Mouse (Mus musculus): ENCODE data around the gene Tbxa2r.

The Tbxa2r gene

DNA sequence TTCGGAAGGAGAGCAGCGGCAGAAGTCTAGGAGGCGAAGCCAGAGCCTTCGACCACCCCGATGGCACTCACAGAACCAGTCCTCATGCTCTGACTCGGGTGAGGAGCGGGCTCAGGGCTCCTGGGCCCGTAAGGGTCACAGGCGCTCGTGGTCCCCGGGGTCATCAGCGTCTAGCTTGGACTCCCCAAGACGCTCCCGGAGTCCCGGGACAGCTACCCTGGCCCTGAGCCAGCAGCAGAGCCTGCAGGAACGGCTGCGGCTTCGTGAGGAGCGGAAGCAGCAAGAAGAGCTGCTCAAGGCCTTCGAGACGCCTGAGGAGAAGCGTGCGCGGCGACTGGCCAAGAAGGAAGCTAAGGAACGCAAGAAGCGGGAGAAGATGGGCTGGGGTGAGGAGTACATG lies 6.1 kb upstream of the Tbxa2r start:
- DNase-seq, result peak; percentile 76

DNA sequence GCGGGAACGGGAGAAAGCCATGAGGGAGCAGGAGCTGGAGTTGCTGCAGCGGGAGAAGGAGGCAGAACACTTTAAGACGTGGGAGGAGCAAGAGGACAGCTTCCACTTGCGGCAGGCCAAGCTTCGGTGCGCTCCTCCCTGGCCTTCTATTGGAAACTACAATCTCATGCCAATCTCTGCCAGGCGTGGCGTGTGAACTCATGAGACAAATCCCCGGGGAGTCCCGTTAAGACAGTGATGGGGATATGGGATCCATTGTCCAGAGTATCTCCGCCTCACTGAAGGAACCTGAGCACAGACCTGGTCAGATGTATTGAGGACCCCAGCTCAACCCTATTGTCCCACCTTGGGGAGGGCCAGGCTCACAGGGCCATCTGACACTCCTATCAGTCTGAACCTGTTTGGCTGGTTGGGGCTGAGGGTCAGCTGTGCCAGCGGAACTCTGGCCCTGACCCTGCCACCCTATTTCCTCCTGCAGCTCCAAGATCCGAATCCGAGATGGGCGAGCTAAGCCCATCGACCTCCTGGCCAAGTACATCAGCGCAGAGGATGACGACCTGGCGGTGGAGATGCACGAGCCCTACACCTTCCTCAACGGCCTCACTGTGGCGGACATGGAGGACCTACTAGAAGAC lies 5.3 kb upstream of the Tbxa2r start:
- peak; percentile 56 for DNase-seq

DNA sequence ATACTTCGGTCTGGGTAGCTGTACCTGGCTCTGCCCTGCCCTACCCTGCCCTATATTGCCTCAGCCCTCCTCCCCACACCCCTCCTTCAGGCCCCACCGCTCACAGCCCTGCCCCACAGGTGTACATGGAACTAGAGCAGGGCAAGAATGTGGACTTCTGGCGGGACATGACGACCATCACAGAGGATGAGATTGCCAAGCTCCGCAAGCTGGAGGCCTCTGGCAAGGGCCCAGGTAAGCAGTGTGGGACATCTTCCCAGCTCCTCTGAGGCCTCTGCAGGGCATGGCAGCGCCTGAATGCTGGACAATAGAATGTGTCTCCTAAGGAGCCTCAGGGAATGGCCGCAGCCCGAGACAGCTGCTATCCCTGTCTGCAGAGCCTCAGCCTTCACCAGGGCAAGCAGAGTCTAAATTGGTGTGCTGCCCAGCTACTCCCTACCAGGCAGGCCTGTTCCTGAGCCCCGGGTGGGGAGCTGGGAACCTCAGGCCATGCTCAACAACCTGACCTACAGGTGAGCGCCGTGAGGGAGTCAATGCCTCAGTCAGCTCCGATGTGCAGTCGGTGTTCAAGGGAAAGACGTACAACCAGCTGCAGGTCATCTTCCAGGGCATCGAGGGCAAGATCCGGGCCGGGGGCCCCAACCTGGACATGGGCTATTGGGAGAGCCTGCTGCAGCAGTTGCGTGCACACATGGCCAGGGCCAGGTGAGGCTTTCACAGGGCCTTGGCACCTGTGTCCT lies 4.6 kb upstream of the Tbxa2r start:
- DNase-seq, result no peak

DNA sequence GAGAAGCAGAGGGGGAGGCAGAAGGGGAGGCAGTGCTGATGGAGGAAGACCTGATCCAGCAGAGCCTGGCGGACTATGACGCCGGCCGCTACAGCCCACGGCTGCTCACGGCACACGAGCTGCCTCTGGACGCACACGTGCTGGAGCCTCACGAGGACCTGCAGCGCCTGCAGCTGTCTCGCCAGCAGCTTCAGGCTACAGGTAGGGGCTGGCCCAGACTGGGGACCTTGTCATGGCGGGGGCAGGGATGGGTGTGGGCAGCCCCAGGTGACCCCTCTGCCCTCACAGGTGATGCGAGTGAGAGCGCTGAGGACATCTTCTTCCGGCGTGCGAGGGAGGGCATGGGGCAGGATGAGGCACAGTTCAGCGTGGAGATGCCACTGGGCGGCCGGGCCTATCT lies 3.4 kb upstream of the Tbxa2r start:
- no peak for DNase-seq

DNA sequence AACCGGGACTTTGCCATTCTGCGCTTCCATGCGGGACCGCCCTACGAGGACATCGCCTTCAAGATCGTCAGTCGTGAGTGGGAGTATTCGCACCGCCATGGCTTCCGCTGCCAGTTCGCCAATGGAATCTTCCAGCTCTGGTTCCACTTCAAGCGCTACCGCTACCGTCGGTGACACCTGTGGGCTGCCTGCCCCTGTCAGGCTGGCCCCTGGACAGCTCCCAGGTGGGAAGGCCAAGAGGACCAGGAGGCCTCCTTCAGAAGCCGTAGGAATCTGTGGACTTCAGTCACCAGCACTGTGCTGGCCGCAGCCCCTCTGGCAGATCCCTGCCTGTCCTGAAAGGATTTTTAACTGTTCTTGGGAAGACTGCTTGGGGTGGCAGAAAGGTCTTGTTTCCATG lies 2.8 kb upstream of the Tbxa2r start:
- DNase-seq, result no peak

DNA sequence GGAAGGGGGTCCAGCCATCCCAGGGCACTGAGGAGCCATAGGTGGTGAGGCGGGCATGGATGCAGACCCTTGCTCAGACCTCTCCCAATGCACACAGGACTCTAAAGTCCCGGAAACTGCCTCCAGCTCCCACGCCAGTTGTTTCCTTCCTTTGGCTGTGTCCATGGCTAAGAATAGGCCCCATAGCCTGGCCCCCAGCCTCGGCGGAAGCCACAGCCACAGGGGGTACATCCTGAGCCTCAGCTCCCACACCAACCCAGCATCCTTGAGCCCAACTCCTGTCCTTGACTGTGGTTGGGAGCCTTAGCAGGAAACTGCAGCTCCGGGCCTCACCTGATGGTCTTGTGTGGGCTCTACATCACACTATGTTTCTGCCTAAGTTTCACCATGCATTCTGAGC lies 1.7 kb upstream of the Tbxa2r start:
- no peak for DNase-seq

DNA sequence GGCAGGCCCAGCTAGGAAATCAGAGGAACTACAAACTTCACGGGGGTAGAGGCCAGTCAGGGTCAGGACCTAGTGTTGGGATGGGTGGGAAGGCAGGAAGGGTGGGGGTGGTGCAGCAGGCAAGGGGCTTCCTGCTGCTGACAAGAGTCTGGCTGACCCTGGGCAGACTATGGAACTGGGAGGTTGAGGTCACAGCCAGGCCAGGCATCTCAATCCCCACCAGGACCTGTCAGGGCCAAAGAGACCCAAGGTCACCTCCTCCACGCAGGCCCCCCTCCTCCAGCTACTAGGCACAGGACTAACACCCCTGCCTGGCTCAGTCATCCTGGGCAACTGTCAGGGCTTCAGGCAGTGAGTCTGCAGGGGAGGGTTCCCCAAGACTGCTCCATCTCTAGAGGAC lies 572 bp upstream of the Tbxa2r start:
- no peak for DNase-seq

DNA sequence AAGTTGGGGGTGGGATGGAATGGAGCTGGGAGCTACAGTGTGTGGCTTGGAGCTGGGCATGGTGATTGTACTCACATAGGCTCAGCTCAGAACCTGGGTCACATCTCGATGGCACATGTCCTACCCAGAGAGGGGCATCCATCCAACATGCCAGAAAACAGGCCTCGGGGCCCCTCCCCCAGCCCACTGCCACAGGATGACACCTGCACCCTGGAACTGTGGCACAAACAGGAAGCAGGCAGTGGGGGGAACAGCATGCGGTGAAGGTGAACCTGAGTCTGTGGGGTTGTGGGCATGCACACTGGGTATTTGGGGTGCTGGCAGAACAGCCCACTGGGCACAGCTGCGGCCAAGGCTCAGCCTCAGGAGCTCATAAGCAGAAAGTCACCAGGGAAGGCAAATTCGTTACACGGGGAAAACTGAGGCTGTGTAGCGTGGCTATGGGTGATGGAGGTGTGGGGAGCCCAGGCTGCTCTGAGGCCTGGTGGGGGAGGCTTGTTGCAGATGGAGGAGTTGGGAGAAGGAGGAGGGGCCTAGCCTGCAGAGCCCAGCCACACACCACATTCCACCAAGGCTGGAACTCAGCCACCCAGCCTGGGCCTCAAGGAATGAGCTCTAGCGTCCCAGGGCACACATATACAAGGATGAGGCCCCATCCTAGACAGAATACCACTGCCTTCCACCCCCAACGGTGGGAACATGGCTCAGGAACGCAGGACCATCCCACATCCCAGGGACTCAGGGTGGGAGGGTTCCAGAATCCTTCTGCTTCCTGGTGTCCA lies 854 bp downstream of the Tbxa2r start:
- no peak for DNase-seq

DNA sequence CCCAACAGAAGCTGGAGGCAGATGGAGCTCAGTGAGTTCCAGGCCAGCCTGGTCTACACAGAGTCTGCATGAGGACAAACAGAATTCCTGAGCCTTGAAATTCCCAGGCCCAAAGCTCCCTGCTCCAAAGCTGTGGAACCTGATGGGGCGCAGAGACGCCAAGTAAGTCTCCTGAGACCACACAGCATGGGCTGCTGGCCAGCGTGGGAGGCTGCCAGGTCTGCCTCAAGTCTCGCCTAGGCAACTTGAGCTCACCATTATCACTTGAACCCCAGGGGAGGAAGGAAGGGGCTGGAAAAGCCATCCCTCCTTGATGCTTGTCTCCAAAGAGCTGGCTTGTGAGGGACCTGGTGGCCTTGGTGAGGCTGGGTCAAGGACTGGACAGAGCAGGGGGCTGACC lies 1.5 kb downstream of the Tbxa2r start:
- no peak for DNase-seq

DNA sequence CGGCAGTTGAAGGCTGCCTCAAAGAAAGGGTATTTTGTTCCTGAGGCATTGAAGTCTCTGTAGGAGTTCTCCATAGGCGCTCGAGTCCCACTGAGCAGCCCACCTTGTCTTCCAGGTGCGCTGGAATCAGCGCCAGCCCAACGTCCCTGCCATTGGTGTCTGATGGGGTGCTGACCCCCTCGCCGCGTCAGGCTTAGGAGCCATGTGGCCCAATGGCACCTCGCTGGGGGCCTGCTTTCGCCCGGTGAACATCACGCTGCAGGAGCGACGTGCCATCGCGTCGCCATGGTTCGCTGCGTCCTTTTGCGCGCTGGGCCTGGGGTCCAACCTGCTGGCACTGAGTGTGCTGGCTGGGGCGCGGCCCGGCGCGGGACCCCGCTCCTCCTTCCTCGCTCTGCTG lies 3.7 kb downstream of the Tbxa2r start:
- no peak for DNase-seq

DNA sequence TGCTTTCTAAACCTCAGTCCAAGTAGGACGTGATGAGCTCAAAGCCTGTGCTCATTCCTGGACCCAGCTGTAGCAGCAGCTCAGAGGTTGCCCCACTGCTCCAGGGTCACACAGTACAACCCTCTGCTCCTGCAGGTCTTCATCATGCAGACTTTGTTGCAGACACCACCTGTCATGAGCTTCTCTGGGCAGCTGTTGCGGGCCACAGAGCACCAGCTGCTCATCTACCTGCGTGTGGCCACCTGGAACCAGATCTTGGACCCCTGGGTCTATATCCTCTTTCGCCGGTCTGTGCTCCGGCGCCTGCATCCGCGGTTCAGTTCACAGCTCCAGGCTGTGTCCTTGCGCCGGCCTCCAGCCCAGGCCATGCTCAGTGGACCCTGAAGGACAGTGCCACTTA lies 5.8 kb downstream of the Tbxa2r start:
- no peak for DNase-seq

DNA sequence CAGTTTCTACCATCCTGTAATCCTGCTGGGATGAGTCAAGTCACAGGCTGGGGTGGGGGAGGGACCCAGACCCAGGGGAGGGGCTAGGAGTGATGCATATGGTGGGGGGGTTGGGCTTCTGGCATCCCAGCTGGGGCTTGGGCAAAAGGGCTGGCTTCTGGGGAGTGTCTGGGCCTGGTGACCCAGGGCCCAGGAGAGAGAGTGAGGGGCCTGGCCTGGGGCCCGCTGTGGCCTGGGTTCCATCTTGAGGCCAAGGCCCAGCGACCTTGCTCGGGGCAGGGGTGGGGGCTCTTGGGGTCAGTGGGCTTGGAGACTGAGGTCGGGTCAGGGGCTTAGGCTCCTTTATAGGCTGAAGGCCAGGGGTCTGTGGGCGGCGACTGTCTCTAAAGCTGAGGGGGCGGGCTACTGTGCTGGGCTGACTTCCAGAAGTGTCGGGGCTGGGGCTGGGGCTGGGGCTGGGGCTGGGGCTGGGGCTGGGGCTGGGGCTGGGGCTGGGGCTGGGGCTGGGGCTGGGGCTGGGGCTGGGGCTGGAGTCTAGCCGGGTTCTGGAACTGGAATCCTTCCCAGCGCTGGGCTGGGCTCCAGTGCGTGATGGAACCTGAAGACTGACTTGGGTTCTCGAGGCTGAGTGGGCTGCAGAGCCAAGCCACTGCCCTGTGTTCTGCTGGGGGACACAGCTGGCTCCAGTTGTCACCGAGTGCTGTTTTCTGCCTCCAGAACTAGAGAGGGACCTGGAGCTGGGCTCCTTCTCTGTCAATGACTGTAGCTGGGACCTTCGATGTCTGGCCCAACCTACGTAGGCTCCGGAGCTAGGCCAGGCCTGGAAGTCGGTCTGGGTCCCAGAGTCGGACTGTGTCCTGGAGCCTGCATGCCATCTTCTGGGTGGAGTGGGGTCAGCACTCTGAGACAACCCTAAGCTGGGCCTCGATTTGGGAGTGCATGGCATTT lies 7.1 kb downstream of the Tbxa2r start:
- no peak for DNase-seq

DNA sequence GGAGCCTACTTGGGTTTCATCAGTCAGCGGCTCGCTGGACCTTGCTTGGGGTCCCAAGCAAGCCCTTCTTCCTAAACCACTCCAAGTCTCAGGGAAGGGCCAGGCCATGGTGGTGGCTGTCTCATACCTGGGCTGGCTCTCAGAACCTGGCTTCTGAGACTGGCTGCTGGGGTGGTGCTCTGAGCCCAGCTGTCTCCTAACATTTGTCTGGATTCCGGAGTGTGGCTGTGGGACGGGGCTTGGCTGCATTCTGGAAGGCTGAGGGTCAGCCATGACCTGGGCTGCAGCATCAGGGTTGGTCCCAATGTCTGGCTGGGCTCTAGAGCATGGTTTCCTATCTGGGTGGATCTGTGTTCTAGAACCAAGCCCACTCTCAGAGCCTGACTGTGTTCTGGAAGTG lies 8.0 kb downstream of the Tbxa2r start:
- no peak for DNase-seq

DNA sequence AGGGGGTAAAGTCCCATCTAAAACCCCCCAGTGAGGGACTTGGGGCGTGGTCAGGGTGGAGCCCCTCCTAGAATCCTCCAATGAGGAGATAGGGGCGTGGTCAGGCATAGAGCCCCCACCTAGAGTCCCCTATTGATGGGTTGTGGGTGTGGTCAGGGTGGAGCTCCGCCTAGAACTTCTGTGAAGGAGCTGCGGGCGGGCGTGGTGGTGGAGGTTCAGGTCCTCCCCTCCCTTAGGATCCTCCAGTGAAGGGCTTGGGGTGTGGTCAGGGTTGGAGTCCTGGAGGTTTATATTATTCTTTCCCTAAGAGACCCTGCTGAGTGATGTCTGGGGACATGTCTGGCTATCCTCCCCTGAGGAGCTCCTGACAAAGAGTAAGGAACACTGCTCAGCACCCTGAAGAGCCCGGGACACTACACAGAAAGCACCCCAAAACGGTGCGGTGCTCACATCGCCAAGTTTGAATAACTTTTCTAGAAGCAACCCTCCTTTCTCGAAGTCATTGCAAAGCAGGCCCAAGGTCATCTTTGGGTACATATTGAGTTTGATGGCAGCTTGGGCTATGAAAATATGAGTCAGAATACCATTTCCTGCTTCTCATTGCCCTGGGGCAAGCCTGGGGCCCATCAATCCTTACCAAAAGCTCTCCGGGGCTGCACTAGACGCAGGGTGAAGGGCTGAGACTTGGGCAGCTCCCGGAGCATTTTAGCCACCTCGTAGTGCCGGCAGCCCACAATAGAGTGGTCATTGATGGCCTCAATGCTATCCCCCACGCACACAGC lies 12.2 kb downstream of the Tbxa2r start:
- DNase-seq, result peak; percentile 40

DNA sequence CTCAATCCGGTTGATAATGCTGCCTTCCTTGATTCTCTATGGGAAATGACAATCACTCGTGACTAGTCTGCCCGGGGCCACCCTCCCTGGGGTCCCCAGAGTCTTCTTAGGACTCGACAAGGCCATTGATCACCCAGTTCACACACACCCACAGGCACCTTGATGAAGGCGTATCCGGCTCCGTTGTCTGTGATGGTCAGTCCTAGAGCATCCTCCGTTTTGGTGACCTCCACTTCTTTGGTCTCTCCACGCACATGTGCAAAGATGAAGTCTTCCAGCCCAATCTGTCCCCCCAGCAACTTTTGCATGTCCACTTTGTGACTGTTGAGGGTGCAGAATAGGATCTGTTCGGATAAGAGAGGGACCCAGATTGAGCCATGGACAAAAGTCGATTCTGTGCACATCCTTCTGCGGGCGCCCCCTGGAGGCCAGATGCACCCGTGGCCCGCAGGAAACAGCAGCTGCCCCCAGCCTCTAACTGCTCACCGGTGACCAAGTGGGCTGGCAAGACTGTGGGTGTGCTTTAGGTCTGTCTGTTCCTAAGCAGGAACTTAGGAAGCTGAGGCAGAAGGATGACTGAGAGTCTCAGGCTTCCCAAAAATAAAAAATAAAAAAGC lies 12.9 kb downstream of the Tbxa2r start:
- DNase-seq, result peak; percentile 51

DNA sequence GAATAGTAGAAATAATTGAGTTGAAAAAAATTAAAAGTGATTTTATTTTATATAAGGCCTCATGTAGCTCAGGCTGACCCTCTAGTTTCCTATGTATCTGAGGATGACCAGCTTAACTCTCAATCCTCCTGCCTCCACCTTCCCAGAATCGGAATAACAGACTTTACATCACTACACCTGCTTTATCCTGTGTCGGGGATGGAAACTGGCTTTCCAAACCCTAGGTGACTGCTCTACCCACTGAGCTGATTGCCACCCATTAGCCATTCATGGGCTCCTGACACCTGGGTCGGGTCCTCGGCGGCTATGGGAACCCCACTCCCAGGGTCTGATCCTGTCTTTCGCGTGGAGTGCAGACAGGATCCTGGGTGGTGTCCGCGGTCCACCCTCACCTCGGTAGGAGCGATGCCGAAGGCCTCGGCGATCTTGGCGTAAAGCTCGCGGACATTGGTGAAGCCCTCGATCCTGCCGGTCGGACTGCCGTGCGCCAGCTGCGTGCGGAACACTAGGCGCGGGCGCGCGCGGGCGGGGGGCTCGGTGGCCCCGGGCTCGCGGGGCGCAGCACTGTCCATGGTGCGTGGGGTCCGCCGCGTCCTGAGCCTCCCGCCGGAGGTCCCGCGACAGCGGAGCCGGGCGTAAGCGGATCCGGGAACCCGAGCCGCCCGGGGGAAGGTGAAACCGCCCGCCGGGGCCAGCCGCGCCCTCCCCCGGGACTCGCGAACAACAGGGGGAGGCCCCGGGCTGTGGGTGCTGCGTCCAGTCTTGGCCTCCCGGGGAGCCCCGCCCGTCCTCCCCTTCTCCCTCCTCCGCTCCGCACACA lies 14.4 kb downstream of the Tbxa2r start, which contains the start of gene Gipc3:
TSS of gene Gipc3 (minus strand) at position 581 of the 820 bp plus-strand sequence.
- no peak for DNase-seq

DNA sequence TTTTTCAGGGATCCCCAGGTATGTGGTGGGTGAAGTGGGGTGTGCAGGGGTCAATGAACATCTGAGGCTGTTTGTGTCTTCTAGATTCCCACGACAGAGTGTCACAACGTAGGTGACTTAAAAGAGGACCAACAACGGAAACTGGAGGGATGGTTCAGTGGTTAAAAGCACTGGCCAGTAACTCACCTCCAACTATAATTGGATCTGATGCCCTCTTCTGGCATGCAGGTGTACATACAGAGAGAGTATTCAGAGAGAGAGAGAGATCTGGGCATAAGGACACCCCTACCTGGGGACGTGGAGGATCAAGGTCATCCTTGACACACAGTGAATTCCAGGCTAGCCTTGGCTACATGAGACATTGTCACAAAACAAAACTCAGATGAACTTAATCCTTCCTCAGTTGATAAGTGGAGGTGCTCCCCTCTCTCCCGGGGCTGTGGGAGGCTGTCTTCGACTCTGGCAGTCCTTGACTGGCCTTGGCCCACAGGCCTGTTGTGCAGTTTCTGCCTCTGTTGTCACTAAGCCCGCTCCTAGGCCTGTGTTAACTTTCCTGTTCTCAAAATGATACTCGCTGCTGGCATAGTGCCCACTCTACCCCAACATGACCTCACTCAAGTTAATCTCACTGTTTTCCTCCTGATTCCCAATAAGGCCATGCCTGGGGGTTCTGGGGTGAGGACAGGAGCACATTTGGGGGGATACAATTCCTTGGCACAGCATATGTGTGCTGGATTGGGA lies 16.1 kb downstream of the Tbxa2r start:
- peak; percentile 36 for DNase-seq

DNA sequence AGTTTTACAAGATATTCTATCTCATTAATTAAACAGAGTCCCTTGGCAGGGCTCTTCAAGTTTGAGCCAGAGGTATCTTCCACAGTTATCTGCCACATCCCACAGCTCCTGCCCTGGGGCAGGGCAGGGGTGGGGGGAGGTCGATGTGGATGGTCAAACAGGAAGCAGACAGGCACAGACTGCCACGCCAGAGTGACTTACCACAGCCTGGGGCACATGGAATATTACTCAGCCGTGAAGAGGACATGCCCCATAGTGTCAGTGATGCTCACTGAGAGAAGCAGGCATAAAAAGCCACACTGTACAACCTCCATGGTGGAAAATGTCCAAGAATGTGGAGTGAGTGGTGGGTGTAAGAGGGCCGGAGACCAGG lies 16.6 kb downstream of the Tbxa2r start:
- DNase-seq, result peak; percentile 35

DNA sequence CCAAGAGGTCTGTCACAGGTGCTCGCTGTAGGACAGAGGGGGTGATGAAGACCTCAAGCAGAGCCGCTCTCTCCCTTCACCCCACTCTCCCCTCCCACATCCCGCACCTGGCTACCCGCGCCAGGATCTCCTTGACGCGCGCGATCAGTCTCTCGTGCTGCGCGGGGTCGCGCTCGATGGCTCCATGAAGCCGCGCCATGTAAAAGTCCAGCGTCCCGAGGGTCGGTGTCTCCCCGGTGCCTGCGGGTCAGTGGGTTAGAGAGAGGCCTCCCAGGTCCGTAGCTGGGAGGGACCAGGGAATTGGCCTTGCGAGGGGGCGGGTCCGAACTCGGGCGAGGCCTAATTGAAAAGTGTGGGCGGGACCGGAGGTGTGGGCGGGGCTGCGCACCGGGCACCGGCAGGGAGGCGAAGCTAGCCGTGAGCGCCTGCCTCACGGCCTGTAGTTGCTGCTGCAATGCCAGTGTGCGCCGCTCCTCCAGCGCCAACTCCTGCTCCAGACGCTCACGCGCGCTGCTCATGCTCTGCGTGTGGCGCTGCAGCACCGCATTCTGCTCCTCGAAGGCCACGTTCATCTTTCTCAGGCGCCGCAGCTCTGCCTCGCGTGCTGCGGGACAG lies 18.0 kb downstream of the Tbxa2r start:
- DNase-seq, result peak; percentile 46
